Mouse (Mus musculus): ENCODE measurements around the gene Cpsf4l.

The Cpsf4l gene

DNA sequence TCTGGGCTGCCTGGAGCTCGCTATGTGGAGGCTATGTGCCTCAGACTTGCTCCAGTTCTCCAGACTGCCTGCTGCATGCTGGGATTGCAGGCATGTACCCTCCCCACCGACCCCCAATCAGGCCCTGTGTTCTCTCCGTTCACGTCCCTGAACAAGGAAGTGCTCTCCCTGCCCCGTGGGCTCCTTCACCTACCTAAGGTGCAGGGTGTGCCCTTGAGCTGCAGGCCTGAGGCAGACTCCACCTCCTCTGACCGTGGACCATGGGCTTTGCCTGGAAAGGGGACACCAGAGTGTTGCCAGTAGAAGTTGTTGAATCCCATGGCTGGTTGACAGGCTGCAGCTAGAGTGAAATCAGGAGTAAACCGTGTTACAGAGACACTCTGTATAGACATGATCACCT lies 10.2 kb downstream of the Cpsf4l start:
- in situ Hi-C loops (cut with MboI), result loop anchor here (5.0 kb wide), 1 partner anchor 113 kb away; no protein-coding TSS in a partner anchor

DNA sequence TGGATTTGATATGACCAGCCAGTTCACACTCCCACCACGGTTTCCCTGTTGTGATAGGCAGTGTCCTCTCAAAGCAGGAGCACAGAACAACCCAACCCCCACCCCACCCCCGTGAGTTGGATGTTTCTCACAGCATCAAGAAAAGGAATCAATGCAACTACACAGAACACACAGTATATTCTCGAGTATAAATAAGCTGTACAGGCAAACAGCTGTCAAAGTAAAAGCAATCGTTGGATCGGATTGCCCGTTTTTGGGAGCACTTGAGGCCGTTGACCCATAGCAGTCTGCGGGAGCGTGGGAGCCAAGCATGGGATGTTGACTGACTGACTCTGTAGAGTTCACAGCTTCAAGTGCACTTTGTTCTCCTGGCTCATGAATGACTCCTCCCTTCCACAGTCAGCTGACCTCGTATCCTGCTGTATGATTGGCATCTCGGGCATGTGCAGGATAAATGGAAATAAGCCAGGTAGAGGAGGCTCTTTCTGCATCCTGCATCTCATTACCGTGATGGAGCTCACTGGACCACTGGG lies 11.7 kb downstream of the Cpsf4l start:
- in situ Hi-C loops (cut with MboI), result no loop called here

DNA sequence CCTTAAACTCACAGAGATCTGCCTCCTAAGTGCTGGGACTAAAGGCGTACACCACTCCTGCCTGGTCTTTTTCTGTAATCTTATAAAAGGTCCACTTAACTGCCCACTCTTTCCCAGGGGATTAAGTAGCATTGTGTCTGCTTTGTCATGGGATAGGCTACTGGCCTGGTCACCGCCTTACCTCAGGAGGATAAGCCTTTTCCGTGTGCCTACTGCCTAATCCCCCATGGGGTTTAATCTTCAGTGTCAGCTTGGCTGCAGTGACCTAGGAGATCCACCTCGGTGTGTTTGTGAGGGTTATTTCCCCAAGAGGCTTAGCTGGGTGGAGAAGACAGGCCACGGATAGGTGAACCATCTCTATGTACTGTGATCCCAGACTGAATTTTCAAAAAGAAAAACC lies 12.2 kb downstream of the Cpsf4l start:
- in situ Hi-C loops (cut with MboI), result no loop called here

DNA sequence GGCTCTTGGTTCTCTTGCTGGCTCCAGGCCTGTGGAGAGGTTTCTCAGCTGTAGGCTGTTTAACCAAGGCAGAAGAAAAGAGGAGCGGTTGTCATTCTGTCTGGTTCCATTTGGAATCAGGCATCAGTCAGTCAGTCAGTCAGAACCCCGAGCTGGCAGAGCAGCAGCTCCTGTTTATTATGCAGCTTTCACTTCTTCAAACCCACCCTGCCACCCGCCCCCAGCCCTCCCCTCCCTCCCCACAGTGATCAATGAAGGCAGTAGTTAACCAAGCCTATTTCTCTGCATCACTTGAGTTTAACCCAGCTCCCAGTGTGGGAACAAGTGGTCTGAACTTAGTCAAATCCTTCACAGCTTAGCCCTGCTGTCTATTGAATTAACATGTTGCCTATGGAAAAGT lies 18.0 kb downstream of the Cpsf4l start:
- in situ Hi-C loops (cut with MboI), result no loop called here

DNA sequence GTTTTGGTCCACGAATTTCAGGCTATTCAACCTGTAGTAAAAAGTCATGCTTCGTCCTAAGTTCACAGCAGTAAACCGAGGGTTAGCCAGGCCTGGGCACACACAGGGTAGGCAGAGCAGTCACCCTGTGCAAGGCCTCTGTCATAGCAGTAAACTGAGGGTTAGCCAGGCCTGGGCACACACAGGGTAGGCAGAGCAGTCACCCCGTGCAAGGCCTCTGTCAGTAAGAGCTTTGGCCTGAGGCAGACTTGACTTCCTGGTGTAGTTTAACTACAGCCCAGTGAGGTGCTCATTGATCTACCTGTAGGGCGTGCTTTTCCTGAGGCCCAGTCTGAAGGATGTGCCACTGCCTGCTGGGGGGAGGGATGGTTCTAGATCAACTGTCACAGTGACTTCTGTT lies 18.5 kb downstream of the Cpsf4l start:
- in situ Hi-C loops (cut with MboI), result no loop called here

DNA sequence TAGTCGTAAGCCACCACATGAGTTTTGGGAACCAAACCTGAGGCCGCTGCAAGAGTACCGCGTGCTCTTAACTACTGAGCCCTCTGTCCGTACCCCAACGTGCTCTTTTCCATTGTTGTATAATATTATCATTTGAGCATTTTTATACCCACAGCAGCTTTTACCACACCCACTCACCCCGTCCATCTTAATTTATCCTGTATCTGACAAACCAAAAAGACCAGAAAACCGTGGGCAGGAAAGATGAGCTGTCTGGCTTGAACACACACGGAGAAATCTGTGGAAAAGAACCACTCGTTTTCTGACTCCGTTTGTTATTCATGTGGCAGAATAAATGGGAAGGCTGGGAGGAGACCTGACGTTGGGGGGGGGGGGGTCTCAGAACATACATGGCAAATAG lies 19.3 kb downstream of the Cpsf4l start:
- in situ Hi-C loops (cut with MboI), result no loop called here

DNA sequence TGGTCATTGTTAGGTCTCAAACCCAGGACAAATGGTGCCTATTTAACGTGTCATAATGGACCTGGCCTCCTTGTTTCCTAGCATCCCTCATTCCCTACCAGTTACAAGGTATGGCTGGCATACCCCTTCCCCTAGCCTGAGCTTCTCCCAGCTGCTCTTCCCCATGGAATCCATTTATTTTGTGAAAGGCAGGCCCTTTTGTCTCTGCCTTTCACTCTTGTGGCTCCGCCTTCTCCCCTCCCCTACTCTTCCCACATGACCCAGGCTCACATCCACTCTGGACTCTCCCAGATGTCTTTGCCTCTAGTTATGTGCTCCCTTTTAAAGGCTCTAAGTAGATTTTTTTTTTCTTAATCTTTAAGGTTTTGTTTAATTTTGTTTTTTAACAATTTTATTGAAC lies 22.8 kb downstream of the Cpsf4l start:
- in situ Hi-C loops (cut with MboI), result no loop called here

DNA sequence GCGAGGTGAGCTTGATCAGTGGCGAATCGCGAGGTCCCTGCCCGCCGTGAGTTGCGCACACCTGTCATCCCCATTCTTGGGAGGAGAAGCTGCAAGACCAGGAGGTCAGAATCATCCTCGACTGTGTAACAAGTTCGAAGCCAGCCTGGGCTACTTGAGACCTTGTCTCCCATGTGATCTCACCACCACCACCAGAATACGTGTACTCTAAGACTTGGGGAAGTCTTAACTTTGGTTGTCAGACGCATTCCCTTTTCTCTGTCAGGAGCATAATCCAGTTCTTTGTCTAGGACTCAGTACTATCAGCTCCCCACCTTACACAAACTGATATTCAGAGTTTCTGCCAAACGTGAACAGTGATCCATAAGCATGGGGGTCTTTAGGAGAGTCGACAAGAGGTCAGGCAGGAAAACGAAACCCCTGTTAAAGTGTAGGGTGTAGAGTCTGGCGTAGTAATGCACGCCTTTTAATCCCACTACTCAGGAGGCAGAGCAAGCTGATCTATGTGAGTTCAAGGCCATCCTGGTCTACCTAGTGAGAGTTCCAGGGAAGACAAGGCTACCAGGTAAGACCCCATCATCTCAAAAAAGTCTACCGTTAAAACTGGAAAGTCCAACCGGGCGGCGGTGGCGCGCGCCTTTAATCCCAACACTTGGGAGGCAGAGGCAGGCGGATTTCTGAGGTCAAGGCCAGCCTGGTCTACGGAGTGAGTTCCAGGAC lies 24.9 kb downstream of the Cpsf4l start:
- in situ Hi-C loops (cut with MboI), result no loop called here

DNA sequence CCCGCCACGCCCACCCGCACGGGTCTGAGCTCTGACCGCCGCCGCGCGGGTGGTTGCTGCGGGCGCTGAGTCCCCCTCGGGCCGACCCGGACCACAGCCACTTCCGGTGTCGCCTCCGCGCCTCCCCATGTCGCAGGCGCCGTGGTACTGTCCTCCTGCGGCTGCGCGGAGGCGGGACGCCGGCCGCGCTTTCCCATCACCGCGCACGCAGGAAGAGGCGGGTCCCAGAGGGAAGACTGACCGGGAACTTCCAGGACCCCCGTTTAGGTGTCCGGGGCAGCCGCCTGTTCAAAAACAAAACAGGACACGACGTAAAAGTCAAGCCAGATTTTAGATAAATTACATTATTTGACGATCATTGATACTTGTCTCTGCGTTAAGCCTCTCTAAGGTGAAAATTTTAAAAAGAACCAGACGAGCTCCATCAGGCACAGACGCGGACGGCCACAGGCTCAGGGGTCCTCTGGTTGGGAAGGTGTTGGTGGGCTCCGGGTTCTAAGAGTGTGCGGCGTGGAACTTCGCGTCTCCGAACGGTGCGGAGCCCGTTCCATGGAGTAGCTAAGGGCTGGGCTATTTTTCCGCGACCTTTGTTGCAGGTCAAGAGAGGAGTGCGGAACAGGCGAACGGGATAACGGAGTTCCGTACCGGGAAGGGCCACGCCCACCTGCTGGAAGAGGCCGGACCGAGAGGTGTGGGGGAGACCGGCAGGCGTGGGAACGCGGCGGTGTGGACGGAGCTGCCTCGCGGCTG lies 25.7 kb downstream of the Cpsf4l start, which contains the start of the genes Fam104a and D11Wsu47e:
Gene Fam104a, minus strand, starts transcription at position 199 of the 750 bp plus-strand sequence.
Gene D11Wsu47e, plus strand, starts transcription at position 456 of the 750 bp plus-strand sequence.
- in situ Hi-C loops (cut with MboI), result no loop called here

DNA sequence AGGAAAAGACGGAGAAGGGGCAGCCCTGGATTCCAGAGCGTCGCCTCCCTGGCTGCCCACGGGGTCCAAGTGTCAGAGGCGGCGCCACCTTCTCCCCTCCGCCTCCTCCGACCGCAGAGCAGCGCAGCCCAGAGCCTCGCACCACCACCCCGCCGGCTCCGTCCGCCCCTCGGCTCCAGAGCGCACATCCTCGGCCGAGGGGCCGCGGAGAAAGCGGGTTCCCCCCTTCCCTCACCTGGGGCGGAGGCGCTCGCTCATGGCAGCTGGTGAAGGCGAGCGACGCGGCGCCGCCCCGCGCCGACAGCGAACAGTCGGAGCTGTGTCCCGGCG lies 26.2 kb downstream of the Cpsf4l start:
- in situ Hi-C loops (cut with MboI), result no loop called here

DNA sequence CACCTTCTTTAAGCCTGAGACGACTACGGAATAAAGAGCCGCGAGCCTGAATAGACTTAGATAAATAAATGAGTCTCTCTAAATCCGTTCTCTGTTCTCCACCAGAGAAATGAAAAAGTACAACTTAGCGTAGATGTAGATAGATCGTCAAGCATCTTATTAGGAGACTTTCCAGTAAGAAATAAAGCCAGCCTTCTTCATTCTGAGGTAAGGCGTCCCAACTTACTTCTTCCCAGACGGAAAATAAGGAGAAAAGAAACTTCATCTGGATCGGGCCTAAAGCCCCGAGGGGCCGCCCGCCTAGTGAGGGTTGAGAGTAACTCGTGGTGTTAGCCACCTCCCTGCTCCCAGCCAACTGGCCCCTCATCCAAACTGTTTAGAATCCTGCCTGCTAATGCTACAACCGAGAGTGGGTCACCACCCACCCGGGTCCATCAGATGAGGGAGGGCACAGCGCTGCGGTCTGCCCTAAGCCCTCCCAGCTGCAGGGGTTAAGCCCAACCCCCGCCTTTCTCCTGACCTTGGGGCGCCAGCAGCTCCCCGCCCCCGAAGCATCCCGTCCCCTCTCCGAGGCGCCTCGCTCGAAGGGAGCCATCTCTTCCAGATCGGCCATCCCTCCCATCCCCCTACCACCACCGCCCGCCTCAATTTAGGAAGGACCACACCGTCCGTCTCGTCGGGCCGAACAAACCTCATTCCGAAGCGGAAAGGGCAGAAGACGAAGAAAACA lies 26.8 kb downstream of the Cpsf4l start:
- in situ Hi-C loops (cut with MboI), result no loop called here

DNA sequence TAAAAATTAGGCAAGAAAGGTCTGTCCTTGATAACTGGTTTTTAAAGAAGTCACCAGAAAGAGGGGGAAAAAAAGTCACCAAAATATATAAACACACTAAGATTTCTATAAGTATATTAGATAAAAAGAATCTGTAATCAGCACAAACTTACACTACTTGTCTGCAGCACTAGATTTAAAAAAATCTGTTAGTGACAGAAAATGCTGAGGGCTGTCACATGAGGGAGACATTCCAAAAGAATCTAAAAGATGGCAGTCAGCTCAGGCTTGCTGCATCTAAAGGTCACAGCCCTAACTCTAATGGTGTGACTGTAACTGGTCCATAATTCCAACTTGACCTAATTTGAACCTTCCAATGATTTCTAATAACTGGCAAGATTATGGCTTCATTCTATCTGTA lies 27.8 kb downstream of the Cpsf4l start:
- in situ Hi-C loops (cut with MboI), result no loop called here

DNA sequence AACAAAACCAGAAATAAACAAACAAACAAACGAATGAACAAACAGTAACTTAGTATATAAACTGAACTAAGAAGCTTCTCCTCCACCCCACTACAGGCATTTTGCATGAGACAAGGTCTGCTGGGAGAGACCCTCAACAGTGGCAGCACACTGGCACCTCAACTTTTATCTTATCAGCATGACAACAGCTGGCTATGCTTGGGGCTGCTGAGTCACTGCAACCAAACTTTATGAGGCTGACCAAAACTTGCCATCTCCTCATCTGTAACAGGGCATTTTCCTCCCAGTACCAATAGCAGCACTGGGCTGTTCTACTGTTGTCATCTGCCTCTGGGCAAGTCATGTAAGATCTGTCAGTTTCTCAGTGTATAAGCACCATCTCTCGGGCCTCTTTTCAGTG lies 28.9 kb downstream of the Cpsf4l start:
- in situ Hi-C loops (cut with MboI), result no loop called here

DNA sequence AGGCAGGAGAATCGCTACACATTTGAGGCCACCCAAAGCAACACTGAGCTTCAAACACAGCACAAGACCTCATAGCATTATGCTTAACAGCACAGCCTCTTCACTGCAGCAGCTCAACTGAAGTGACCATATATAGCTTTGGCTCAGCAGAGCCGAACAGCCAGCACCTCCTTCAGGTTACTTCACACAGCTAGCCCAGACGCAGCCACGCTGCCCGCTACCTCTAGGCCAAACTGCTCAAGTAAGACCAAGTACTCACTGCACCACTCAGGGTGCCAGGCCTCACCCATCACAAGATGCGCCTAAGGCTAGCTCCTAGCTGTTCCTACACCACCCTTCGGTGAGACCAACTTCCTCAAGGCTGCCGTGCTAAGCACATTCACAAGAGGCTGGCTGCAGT lies 31.4 kb downstream of the Cpsf4l start:
- in situ Hi-C loops (cut with MboI), result no loop called here

DNA sequence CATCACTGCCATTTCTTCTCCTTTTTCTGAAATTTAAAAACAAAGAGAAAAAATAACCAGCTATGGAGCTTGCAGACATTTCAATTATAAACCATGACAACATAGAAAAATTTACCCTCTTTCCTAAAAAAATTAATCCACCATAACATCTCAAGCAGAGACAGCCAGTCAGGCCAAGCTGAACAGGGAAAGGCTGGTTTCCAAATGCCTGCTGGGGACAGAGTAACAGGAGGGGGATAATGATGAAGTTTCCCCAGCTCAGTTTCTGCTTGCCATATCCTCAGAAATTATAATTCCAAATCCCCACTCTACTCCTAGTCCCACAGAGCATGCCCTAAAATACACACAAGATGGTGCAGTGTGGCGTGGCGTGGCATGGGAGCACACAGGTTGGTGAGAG lies 32.4 kb downstream of the Cpsf4l start:
- in situ Hi-C loops (cut with MboI), result no loop called here

DNA sequence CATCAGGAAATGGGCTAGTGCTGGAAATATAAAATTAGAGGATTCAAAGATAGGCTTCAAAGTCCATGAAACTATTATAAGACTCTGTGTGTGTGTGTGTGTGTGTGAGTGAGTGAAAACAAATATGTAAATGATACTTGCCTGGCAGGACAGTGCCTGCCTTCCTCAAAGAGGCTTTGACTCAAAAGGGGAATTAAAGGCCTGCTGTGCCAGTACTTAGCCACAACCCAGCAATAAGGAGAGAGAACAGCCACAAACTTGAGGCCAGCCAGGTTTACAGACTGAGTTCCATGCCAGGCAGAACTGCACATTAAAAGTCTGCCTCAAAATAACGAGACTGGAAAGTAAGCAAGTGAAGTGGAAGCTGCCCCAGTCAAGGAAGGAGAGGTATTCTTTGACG lies 33.0 kb downstream of the Cpsf4l start:
- in situ Hi-C loops (cut with MboI), result no loop called here

DNA sequence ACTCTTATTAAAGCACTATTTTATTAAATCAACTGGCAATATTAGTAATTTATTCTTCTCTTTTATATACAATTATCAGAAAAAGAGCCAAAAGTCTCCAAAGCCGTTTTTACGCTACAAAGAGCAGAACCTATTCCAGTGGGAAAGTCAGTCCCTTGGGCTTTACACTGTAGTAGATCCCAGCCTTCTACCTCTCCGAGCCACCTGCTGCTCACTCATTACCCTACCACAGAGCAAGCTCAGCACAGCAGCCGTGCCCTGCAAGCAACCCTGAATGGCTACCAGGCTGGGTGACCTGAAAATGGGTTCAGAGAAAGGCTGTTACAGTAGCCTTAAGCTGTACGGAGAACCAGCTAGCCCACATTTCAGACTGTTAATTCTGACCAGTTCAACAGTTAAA lies 35.2 kb downstream of the Cpsf4l start:
- in situ Hi-C loops (cut with MboI), result no loop called here

DNA sequence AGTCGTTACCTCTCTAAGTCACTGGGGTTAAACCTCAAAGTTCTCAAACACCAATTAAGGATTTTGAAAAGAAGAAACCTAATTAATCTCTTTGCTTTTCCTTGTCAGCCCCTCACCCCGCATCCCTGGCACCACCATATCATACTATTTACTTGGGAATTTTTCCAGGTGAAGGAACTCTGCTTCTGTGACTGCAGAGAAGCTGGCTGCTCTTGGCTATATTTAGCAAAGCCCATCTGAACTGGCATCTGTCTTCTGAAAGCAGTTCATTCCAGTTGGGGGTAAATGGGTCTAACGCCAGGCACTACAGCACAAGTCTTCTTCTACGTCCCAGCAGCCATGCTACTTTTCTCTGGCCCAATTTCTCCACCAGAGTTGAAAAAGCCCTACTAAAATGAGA lies 36.2 kb downstream of the Cpsf4l start:
- in situ Hi-C loops (cut with MboI), result no loop called here

DNA sequence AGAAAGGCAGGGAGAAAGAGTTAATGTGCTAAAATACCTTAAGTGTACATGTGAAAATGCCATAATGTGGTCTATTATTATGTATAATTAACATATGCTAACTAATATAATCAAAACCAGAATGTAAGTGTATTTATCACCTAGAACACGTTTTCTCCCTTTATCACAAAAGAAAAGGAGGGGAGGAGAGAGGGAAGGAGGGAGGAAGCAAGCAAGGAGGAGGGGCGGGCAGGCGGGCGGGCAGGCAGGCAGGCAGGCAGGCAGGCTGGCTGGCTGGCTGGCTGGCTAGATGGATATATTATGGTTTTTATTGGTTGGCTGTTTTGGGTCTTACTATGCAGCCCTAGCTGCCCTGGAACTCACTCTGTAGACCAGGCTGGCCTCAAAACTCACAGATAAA lies 40.1 kb downstream of the Cpsf4l start:
- in situ Hi-C loops (cut with MboI), result no loop called here

DNA sequence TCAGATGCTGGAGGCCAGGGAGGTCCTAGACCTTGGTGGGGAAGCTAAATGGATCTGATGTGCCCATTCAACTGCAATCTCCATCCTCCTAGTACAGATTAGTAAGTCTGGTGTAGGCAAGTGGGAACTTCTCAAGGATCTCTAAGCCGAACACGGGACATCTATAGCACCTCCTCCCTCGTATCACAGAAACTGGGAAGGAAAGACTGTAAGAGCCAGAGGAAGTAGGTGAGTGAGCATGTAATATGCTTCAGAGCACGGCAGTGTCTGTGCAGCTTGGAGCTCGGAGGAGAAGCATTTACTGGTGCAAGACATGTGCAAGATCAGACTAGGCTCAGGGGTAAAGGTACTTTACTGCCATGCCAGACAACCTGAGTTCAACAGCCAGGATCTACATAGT lies 41.0 kb downstream of the Cpsf4l start:
- in situ Hi-C loops (cut with MboI), result no loop called here

DNA sequence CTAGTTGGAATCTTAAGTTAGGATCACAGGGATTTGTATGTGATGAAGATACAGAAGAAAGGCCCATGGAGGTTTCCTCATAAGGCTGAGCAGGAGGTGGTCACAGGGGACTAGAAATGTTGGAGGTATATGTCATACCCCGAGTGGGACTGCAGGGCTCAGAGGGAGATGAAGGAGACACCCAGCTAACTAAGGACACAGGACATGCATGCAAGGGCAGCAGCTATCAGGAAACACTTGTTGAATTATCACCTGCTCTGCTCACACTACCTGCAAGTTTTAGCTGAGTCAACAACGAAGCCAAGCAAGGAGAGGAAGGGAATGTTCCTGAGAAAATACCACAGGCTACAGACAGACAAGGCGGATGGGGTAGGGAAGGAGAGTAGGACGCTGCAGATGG lies 42.1 kb downstream of the Cpsf4l start:
- in situ Hi-C loops (cut with MboI), result no loop called here

DNA sequence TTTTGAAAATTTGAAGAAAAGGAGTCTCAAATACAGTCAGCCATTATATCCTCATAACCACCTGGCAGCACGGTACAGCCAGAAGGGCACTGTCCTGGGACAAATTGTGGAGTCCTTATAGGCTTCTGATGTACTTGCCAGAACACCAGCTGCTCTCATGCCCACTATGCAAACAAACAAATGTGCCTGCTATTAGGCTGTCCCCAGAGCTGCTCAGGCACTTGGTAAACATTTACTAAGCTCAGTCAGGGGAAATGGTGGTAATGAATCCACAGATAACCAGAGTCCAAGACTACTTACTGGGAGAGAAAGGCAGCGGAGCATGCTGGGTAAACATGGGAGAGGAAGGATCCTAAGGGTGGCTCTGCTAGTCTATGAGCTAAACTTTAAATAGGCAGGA lies 42.7 kb downstream of the Cpsf4l start:
- in situ Hi-C loops (cut with MboI), result no loop called here

DNA sequence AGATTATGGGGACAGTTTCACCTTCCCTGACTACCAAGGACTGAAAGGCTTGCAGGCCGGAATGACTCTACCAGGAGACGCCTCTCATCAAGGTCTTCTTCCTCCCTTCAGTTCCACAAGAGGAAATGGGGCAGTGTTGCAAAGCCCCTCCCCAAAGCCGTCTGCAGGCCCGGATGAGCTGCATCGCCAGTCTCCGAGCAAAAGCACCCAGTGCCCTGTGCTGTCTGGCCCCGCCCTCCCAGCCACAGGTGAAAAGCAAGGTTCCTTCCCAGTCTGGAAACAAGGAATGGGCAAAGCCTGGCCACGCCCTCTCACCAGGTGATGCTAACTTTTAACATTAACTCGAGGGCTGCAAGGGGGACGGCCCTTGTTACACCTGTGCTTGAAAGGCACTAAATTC lies 43.2 kb downstream of the Cpsf4l start:
- in situ Hi-C loops (cut with MboI), result no loop called here

All from mature B cell (primary cell).